Comparison of ENCODE assay signal across 7 mouse cellular contexts in genomic region chr5:36069503-36070360, GRCm38 (mm10).
A peak's percentile ranks its signal among the peaks of the same experiment; 100 is the strongest.
DNase-seq lines count a peak whose midpoint lies in the region; ATAC-seq and TF ChIP-seq lines count a peak whose summit lies in the region.

No protein-coding gene starts in this region.

- H3K4me1 ChIP-seq in embryonic facial prominence, embryonic 15.5 days: peaks cover 16% of the 10 kb centered on the region
- H3K4me1 ChIP-seq in hindbrain, postnatal 0 days (ENCODE audit: insufficient read depth, low read length): 0 out of 2 replicates have a peak, but pooled peaks cover 6% of the 10 kb centered on the region
- H3K4me1 ChIP-seq in midbrain, embryonic 14.5 days (ENCODE audit: control insufficient read depth, insufficient read depth, low read length): peaks cover 15% of the 10 kb centered on the region
- H3K4me1 ChIP-seq in stomach, postnatal 0 days (replicated peaks; ENCODE audit: control insufficient read depth, insufficient read depth): no peaks in the 10 kb centered on the region

- no peaks in the 10 kb centered on the region for H3K27me3 ChIP-seq in embryonic facial prominence, embryonic 15.5 days
- no peaks in the 10 kb centered on the region for H3K27me3 ChIP-seq in hindbrain, postnatal 0 days (ENCODE audit: insufficient read depth, low read length)
- H3K27me3 ChIP-seq in midbrain, embryonic 14.5 days (ENCODE audit: control insufficient read depth, insufficient read depth, low read length): no peaks in the 10 kb centered on the region
- H3K27me3 ChIP-seq in stomach, postnatal 0 days (ENCODE audit: control insufficient read depth, insufficient read depth, low read length): no peaks in the 10 kb centered on the region

- no peak for TF ChIP-seq CTCF in hindbrain, postnatal 0 days (IDR thresholded peaks at IDR 0.05; ENCODE audit: low read depth)
- no peak for TF ChIP-seq CTCF in stomach, postnatal 0 days (IDR thresholded peaks at IDR 0.05; ENCODE audit: low read depth)

- peak overlapping the region; percentile 60 for H3K27ac ChIP-seq in embryonic facial prominence, embryonic 15.5 days (replicated peaks)
- H3K27ac ChIP-seq in hindbrain, postnatal 0 days: no peak overlapping the region
- H3K27ac ChIP-seq in midbrain, embryonic 14.5 days (replicated peaks; ENCODE audit: low read depth, low read length): peak overlapping the region; percentile 43; the same call in 1 of the 2 replicates
- no peak overlapping the region for H3K27ac ChIP-seq in stomach, postnatal 0 days (replicated peaks)

- no peaks in the 10 kb centered on the region for H3K36me3 ChIP-seq in embryonic facial prominence, embryonic 15.5 days
- H3K36me3 ChIP-seq in hindbrain, postnatal 0 days (ENCODE audit: insufficient read depth, low read length): no peaks in the 10 kb centered on the region
- H3K36me3 ChIP-seq in midbrain, embryonic 14.5 days (ENCODE audit: control insufficient read depth, insufficient read depth, low read length): no peaks in the 10 kb centered on the region
- H3K36me3 ChIP-seq in stomach, postnatal 0 days (ENCODE audit: control insufficient read depth, insufficient read depth, low read length): no peaks in the 10 kb centered on the region

- H3K9me3 ChIP-seq in embryonic facial prominence, embryonic 15.5 days (replicated peaks): 0 out of 2 replicates have a peak, but pooled peaks cover 2% of the 10 kb centered on the region
- H3K9me3 ChIP-seq in hindbrain, postnatal 0 days (ENCODE audit: low read length): no peaks in the 10 kb centered on the region
- H3K9me3 ChIP-seq in midbrain, embryonic 14.5 days (ENCODE audit: control insufficient read depth, low read length): no peaks in the 10 kb centered on the region
- no peaks in the 10 kb centered on the region for H3K9me3 ChIP-seq in stomach, postnatal 0 days (ENCODE audit: control insufficient read depth, low read length)

- H3K9ac ChIP-seq in embryonic facial prominence, embryonic 15.5 days: no peak overlapping the region
- no peak overlapping the region for H3K9ac ChIP-seq in hindbrain, postnatal 0 days (replicated peaks; ENCODE audit: low read length)
- no peak overlapping the region for H3K9ac ChIP-seq in midbrain, embryonic 14.5 days (replicated peaks; ENCODE audit: low read length)
- H3K9ac ChIP-seq in stomach, postnatal 0 days (ENCODE audit: low read length): no peak overlapping the region

- 49% methylated on average over 6 of the region's 6 CpGs for WGBS in embryonic facial prominence, embryonic 15.5 days
- WGBS in hindbrain, postnatal 0 days: 49% methylated on average over 6 of the region's 6 CpGs
- WGBS in midbrain, embryonic 14.5 days: 45% methylated on average over 6 of the region's 6 CpGs
- 59% methylated on average over 6 of the region's 6 CpGs for WGBS in stomach, postnatal 0 days

- no peak for TF ChIP-seq EP300 in stomach, postnatal 0 days (optimal IDR thresholded peaks at IDR 0.05)

- H3K4me3 ChIP-seq in embryonic facial prominence, embryonic 15.5 days (replicated peaks): no peak overlapping the region
- H3K4me3 ChIP-seq in hindbrain, postnatal 0 days (ENCODE audit: low read length): no peak overlapping the region
- H3K4me3 ChIP-seq in midbrain, embryonic 14.5 days (replicated peaks; ENCODE audit: low read depth, low read length): no peak overlapping the region
- H3K4me3 ChIP-seq in stomach, postnatal 0 days (ENCODE audit: low read depth, low read length): no peak overlapping the region

- peak; percentile 25 for DNase-seq in ovary, postnatal 36 days (ENCODE audit: low spot score)
- no peak for DNase-seq in ovary, postnatal 14 days (ENCODE audit: low spot score)
- DNase-seq in hindbrain, postnatal 0 days (ENCODE audit: low spot score): peak; percentile 5
- DNase-seq in midbrain, embryonic 14.5 days: peak; percentile 14
- no peak for DNase-seq in stomach, postnatal 0 days (ENCODE audit: low spot score)
- no peak for DNase-seq in cerebellum, postnatal 10 days

- peak; percentile 68; the same call in 1 of the 2 replicates for ATAC-seq in embryonic facial prominence, embryonic 15.5 days (ENCODE audit: insufficient number of reproducible peaks, low FRiP score, low TSS enrichment, low read depth)
- peak; percentile 77 for ATAC-seq in hindbrain, postnatal 0 days
- ATAC-seq in midbrain, embryonic 14.5 days (ENCODE audit: low FRiP score, low TSS enrichment): no peak
- no peak for ATAC-seq in stomach, postnatal 0 days (ENCODE audit: low FRiP score, low TSS enrichment)

- H3K4me2 ChIP-seq in embryonic facial prominence, embryonic 15.5 days (replicated peaks): no peak overlapping the region
- no peak overlapping the region for H3K4me2 ChIP-seq in hindbrain, postnatal 0 days (ENCODE audit: low read depth, low read length)
- H3K4me2 ChIP-seq in midbrain, embryonic 14.5 days (ENCODE audit: low read length): no peak overlapping the region
- H3K4me2 ChIP-seq in stomach, postnatal 0 days (replicated peaks; ENCODE audit: low read depth): no peak overlapping the region

Comparison
In these comparisons a context has a peak if more than half of its experiments do, and no peak if none do; other contexts are left out.
1. DNase-seq: peak in ovary, postnatal 36 days (single experiment), hindbrain, postnatal 0 days (single experiment) and midbrain, embryonic 14.5 days (single experiment); none in ovary, postnatal 14 days (single experiment), stomach, postnatal 0 days (single experiment) and cerebellum, postnatal 10 days (0 of 2).
2. ATAC-seq: peak in embryonic facial prominence, embryonic 15.5 days (single experiment) and hindbrain, postnatal 0 days (single experiment); none in midbrain, embryonic 14.5 days (single experiment) and stomach, postnatal 0 days (single experiment).
3. H3K27ac ChIP-seq: peak in embryonic facial prominence, embryonic 15.5 days (single experiment) and midbrain, embryonic 14.5 days (single experiment); none in hindbrain, postnatal 0 days (single experiment) and stomach, postnatal 0 days (single experiment).